ENCODE assay signal across 7 mouse cellular contexts in the genomic region with DNA sequence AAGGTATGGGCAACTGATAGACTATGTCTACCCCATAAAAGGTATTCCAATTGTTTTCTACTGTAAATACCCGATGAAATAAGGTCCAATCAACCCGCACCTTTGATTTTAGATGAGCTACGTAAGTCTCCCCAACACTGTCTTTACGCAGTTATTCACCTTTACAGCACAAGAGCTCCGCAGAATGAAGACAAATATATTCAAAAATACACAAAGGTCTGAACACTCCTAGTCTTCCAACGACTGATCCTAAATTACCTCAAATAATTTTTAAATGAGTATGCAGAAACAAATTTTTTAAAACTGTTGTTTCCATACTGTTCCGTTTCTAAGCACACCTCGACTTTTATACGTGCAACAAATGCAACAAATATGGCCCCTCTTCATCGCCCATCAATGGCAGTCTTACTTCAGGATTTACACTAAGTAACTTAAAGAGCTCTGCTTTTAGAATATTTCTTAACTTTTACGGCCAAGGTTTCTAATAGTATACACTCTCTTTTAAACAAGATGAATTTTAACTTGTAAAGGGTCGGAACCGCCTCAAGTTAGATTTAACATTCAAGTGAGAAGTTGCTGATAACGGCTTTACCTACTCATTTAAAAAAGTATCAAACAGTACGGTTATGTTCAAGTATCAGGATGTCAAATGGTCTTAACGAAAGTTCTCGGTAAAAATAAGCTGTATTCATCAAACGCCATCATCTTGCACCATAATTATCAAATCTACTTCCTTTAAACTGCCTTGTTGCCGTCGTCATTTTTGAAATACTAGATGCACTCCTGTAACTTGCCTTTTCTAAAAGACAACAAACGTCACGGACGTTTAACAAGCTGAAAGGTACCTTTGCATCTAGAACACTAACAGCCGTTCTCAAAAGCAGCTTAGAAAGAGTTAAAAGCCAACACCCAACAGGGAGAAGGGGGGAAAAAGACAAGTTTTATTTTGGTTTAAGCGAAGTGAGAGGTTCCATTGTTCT. TPM values are rescaled to one million over a fixed set of nuclear protein-coding genes. Genes with fewer than 3 reads are reported as not detected.
DNase-seq lines count a peak whose midpoint lies in the region; ATAC-seq and TF ChIP-seq lines count a peak whose summit lies in the region.

No protein-coding gene starts in this region.

- under 1% methylated on average over 25 of the region's 25 CpGs for WGBS in hindbrain, embryonic 13.5 days
- under 1% methylated on average over 25 of the region's 25 CpGs for WGBS in midbrain, embryonic 16.5 days

- peaks cover 5% of the 10 kb centered on the region; the same call in 1 of the 2 replicates for H3K4me1 ChIP-seq in testis, adult 2 months (ENCODE audit: control insufficient read depth, insufficient read depth, low read length)
- peaks cover 21% of the 10 kb centered on the region for H3K4me1 ChIP-seq in hindbrain, embryonic 13.5 days (replicated peaks)
- peaks cover 14% of the 10 kb centered on the region for H3K4me1 ChIP-seq in midbrain, embryonic 16.5 days (ENCODE audit: control insufficient read depth, insufficient read depth, low read length)

- peak overlapping the region; percentile 95 for H3K27ac ChIP-seq in testis, adult 2 months (ENCODE audit: control insufficient read depth, insufficient read depth, low read depth, low read length)
- peak overlapping the region; percentile 100 for H3K27ac ChIP-seq in hindbrain, embryonic 13.5 days
- peak overlapping the region; percentile 100 for H3K27ac ChIP-seq in midbrain, embryonic 16.5 days (ENCODE audit: low read length)

- H3K36me3 ChIP-seq in testis, adult 2 months (ENCODE audit: control insufficient read depth, insufficient read depth, low read length) = no peaks in the 10 kb centered on the region
- H3K36me3 ChIP-seq in hindbrain, embryonic 13.5 days = 0 out of 2 replicates have a peak, but pooled peaks cover 2% of the 10 kb centered on the region
- H3K36me3 ChIP-seq in midbrain, embryonic 16.5 days (ENCODE audit: control insufficient read depth, insufficient read depth, low read length) = no peaks in the 10 kb centered on the region

- no peak for ATAC-seq in hindbrain, embryonic 13.5 days (ENCODE audit: low FRiP score)
- ATAC-seq in midbrain, embryonic 16.5 days = no peak

- DNase-seq in testis, postnatal 14 days (ENCODE audit: low spot score) = no peak
- DNase-seq in brain, embryonic 14.5 days (ENCODE audit: low read depth) = peak; percentile 86
- no peak for DNase-seq in frontal cortex, postnatal 10 days (ENCODE audit: low spot score in 2 of 2)
- no peak for DNase-seq in cerebellum, postnatal 25 days

- peak overlapping the region; percentile 55 for H3K4me2 ChIP-seq in hindbrain, embryonic 13.5 days
- peak overlapping the region; percentile 6; the same call in 1 of the 2 replicates for H3K4me2 ChIP-seq in midbrain, embryonic 16.5 days (ENCODE audit: low read length)

- H3K27me3 ChIP-seq in testis, adult 2 months (ENCODE audit: control insufficient read depth, insufficient read depth, low read length) = no peaks in the 10 kb centered on the region
- no peaks in the 10 kb centered on the region for H3K27me3 ChIP-seq in hindbrain, embryonic 13.5 days
- no peaks in the 10 kb centered on the region for H3K27me3 ChIP-seq in midbrain, embryonic 16.5 days (ENCODE audit: control insufficient read depth, insufficient read depth, low read depth, low read length)

- TF ChIP-seq POLR2A in testis, adult 2 months (IDR thresholded peaks at IDR 0.05; ENCODE audit: control insufficient read depth, low read depth, low read length) = no peak
- no peak for TF ChIP-seq POLR2A in brain, embryonic 14.5 days (IDR thresholded peaks at IDR 0.05; ENCODE audit: borderline replicate concordance, extremely low read depth, insufficient read depth, insufficient read length, poor library complexity, severe bottlenecking)

- no peaks in the 10 kb centered on the region for H3K9me3 ChIP-seq in hindbrain, embryonic 13.5 days
- no peaks in the 10 kb centered on the region for H3K9me3 ChIP-seq in midbrain, embryonic 16.5 days (replicated peaks; ENCODE audit: control insufficient read depth, low read length, poor library complexity, severe bottlenecking)

- H3K9ac ChIP-seq in hindbrain, embryonic 13.5 days = peak overlapping the region; percentile 100
- peak overlapping the region; percentile 100 for H3K9ac ChIP-seq in midbrain, embryonic 16.5 days (ENCODE audit: low read depth, low read length)

- TF ChIP-seq CTCF in testis, adult 2 months (IDR thresholded peaks at IDR 0.05; ENCODE audit: control insufficient read depth, insufficient read depth, insufficient replicate concordance, low read depth, low read length) = no peak
- TF ChIP-seq CTCF in brain, embryonic 14.5 days (IDR thresholded peaks at IDR 0.05; ENCODE audit: borderline replicate concordance, extremely low read depth, insufficient read depth, insufficient read length) = no peak

- peak overlapping the region; percentile 94 for H3K4me3 ChIP-seq in testis, adult 2 months (ENCODE audit: control insufficient read depth, low read depth, low read length)
- peak overlapping the region; percentile 100 for H3K4me3 ChIP-seq in hindbrain, embryonic 13.5 days
- peak overlapping the region; percentile 92 for H3K4me3 ChIP-seq in midbrain, embryonic 16.5 days (ENCODE audit: low read depth, low read length)

RNA-seq across cellular contexts. Expression of gene Chd2, which starts 15.3 kb away (rescaled TPM):
- 17.7 and 20.6 TPM in 2 replicates for polyA plus RNA-seq in testis, adult 2 months (2012; rRNA removed)
- 51.8 and 54.9 TPM in 2 replicates for polyA plus RNA-seq in brain, embryonic 14.5 days (2012; rRNA removed)
- polyA plus RNA-seq in hindbrain, embryonic 13.5 days (2015; fragmentation: Nextera tagmentation; extraction: Ambion mirVana) = 44.7 and 53.5 TPM in 2 replicates
- 44.8 and 49.0 TPM in 2 replicates for polyA plus RNA-seq in midbrain, embryonic 16.5 days (2015; fragmentation: Nextera tagmentation; extraction: Ambion mirVana)
